Mouse (Mus musculus) megakaryocyte, embryonic 14.5 days (primary cell): ENCODE measurements around the gene Bhlha9. TPM values are rescaled to one million over a fixed set of nuclear protein-coding genes. Genes with fewer than 3 reads are reported as not detected.

Experiments
- H3K27me3 ChIP-seq: replicated peaks from 2 replicates; pipeline ENCODE3; 2012; ENCODE audit warnings: inconsistent platforms
- H3K36me3 ChIP-seq: replicated peaks from 2 replicates; pipeline ENCODE3; 2012; ENCODE audit warnings: low read length, inconsistent platforms, mixed read lengths
- H3K4me1 ChIP-seq: 2 replicates; pipeline ENCODE4 v1.6.1; 2012; ENCODE audit warnings: inconsistent platforms
- H3K4me3 ChIP-seq: replicated peaks from 2 replicates; pipeline ENCODE3; 2012; ENCODE audit warnings: moderate library complexity, mild to moderate bottlenecking, inconsistent platforms
- H3K9me3 ChIP-seq: 2 replicates; pipeline ENCODE4 v1.6.1; 2012; ENCODE audit warnings: inconsistent platforms
- FLI1 ChIP-seq: IDR thresholded peaks from 2 replicates; pipeline ENCODE4 v1.6.1; 2012; ENCODE audit warnings: low read length, inconsistent platforms, mixed read lengths
- GATA1 ChIP-seq: IDR thresholded peaks from 3 replicates; pipeline ENCODE4 v1.6.1; 2012; ENCODE audit warnings: mixed read lengths, low read length, inconsistent platforms, borderline replicate concordance
- polyA plus RNA-seq: library from polyadenylated mRNA; stranded (reverse); fragments of >175 nt; gene quantifications from 2 replicates; pipeline ENCODE4 v1.2.3, GENCODE M21; 2012; ENCODE audit warnings: low replicate concordance; ENCODE audit not compliant: insufficient read depth

Gene Bhlha9
- polyA plus RNA-seq, 1 experiment: not detected

DNA sequence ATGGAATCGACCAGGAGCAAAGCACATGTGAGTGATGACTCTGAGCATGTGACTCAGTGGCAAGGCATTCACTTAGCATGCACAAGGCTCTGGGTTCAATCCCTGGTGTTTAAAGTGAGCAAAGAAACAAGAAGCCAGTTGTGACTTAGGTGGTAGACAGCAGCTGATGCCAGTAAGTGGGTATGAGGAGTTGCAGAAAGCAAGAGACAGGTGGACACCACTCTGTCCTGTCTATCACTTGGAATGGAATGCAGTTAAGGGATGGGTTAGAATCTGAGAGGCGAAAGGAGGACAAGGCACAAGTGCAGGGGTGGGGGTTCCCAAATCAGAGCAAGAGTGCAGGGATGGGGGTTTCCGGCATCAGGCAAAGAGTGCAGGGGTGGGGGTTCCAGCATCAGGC lies 19.8 kb downstream of the Bhlha9 start:
- no peaks in the 10 kb centered on the region for H3K36me3 ChIP-seq
- TF ChIP-seq GATA1 (no peak), FLI1 (no peak)
- no peak overlapping the region for H3K4me3 ChIP-seq
- no peaks in the 10 kb centered on the region for H3K4me1 ChIP-seq
- peaks cover 78% of the 10 kb centered on the region for H3K27me3 ChIP-seq
- peaks cover 8% of the 10 kb centered on the region for H3K9me3 ChIP-seq

DNA sequence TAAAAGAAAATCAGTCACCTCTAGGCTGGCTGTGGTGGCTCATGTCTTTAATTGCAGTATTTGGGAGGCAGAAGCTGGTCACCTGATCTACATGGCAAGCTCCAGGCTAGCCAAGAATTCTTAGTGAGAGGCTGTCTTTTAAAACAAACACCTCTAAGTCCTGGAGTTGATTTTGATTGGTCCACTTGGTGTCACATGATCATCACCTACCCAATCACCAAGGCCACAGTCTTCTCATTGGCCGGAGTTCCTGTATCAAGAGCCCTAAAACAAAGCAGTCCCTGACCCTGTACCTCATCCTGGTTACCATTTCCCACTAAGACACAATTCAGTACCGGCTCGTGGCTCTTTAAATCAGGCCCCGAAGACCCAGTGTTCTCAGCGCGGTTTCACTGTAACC lies 23.5 kb downstream of the Bhlha9 start:
- Histone ChIP-seq H3K4me3 (no peak overlapping the region), H3K4me1 (no peaks in the 10 kb centered on the region), H3K36me3 (no peaks in the 10 kb centered on the region), H3K9me3 (0 out of 2 replicates have a peak, but pooled peaks cover 2% of the 10 kb centered on the region), H3K27me3 (peaks cover 83% of the 10 kb centered on the region)
- no peak for TF ChIP-seq GATA1

DNA sequence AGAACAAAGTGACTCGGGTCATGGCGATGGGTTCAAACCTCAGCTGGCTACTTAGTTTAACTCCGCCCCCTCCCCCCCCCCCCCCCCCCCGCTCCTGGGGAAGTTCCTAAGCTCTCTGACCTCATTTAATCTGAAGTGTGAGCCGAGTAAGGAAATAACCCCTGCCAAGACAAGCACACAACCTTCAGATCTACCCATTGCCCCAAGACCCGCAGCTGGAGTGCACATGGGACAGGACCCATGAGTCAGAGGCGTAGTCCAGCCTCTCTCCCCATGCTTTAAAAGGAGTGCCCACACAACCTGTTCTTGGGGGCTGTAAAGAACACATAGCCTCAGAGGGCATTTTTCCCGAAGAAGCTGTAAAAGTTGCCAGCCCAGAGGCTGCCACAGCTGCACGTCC lies 27.4 kb downstream of the Bhlha9 start:
- Histone ChIP-seq H3K27me3 (peaks cover 84% of the 10 kb centered on the region), H3K36me3 (no peaks in the 10 kb centered on the region), H3K4me3 (no peak overlapping the region), H3K9me3 (no peaks in the 10 kb centered on the region), H3K4me1 (no peaks in the 10 kb centered on the region)
- TF ChIP-seq FLI1 (no peak), GATA1 (no peak)

DNA sequence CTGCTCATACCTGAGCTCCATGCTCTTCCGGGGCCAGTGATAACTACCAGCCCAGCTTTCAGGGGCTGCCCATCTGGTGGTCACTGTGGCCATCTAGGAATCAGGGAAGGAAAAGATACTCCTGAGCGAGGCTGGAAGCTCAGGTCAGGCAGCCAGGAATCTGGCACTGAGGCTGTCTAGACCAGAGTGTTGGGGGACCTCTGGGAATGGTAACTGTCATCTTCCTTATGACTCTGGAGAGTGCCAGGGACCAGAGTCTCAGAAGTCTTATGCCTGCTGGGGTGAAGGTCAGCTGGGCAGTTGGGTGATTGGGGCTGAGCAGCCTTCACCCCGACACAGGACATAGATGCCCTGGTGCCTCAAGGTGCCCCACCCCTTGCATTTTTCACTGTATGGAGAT lies 35.4 kb downstream of the Bhlha9 start:
- H3K9me3 ChIP-seq: peaks cover 15% of the 10 kb centered on the region
- H3K4me3 ChIP-seq: no peak overlapping the region
- H3K4me1 ChIP-seq: peaks cover 5% of the 10 kb centered on the region; the same call in 1 of the 2 replicates
- no peaks in the 10 kb centered on the region for H3K36me3 ChIP-seq
- peaks cover 75% of the 10 kb centered on the region for H3K27me3 ChIP-seq
- TF ChIP-seq GATA1 (no peak), FLI1 (no peak)

DNA sequence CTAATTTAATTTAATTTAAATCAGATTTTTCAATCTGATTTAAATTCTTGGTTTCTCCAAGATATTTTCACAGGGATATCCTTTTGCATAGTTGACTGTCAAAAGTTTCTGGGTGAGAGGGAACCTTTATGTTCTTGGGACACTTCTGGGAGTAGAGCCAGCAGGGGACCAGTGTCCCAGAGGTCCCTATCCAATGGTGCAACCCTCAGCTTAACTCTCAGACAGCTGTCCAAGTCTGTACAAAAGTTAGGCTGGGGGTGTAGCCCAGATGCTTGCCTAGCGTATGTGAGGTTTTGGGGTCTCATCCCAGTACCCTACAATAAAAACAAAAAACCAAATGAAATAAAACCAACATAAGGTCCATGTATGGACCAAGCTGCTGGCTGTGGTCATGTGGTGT lies 35.8 kb downstream of the Bhlha9 start:
- Histone ChIP-seq H3K4me1 (peaks cover 5% of the 10 kb centered on the region; the same call in 1 of the 2 replicates), H3K4me3 (no peak overlapping the region), H3K36me3 (no peaks in the 10 kb centered on the region), H3K9me3 (peaks cover 15% of the 10 kb centered on the region), H3K27me3 (peaks cover 73% of the 10 kb centered on the region)
- TF ChIP-seq GATA1 (no peak), FLI1 (no peak)

DNA sequence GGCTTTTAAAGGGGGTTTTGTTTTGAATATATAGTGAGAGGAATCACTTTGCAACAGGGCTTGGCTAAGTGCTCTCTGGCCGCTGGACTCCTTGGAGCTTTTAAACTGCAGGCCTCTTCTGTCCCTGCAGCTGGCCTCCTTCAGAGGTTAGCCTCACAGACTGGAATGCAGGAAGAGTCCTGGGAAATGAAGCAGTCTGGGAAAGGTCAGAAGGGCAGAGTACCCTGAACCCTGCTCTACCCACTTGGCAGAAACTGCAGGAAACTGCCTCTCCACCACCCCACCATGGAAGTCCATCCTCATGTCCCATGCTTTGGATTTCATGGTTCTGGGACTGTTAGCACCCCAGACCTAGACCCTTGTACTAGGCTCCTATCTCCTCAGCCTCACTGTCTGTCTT lies 36.6 kb downstream of the Bhlha9 start:
- Histone ChIP-seq H3K27me3 (peaks cover 70% of the 10 kb centered on the region), H3K4me3 (no peak overlapping the region), H3K36me3 (no peaks in the 10 kb centered on the region), H3K9me3 (peaks cover 15% of the 10 kb centered on the region), H3K4me1 (peaks cover 5% of the 10 kb centered on the region; the same call in 1 of the 2 replicates)
- TF ChIP-seq FLI1 (no peak), GATA1 (no peak)

DNA sequence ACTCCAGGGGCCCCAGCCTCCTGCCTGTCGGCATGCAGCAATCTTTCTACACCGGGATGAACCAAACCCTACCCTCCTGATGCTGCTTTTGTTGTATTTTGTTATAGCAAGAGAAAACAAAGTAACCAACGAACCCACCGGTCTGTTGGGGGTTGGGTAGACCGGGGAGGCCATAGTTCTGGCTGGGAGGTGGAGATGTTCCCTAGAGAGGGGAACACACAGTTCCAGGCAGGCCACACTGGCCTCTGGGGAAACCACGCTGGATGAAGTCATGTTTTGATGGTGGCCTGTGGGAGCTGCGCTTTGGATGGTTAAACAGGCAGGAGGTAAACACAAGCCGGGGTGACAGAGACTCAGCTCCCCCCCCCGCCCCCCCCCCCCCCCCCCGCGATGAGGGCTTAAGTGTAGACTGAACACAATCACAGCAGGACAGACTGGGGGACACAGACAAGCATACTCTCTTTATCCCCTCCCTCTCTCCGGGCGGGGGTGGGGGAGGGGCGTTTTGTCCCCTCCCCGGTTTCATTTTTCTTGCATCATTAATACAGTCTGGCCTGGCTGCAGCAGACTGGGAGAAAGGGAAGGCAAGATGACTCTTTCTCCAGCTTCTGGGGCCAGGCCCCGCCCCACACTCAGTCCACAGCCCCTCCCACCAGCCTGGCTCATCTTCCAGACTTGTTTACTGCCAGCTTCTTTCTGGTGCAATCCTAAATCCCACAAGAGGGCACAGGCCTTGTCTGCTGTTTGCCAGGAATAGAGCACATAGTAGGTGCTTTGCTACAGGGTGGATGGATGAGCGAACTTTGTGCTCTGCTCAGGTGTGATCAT lies 37.6 kb downstream of the Bhlha9 start:
- peaks cover 68% of the 10 kb centered on the region for H3K27me3 ChIP-seq
- H3K4me3 ChIP-seq: no peak overlapping the region
- H3K9me3 ChIP-seq: peaks cover 15% of the 10 kb centered on the region
- TF ChIP-seq GATA1: no peak
- no peak for TF ChIP-seq FLI1
- H3K4me1 ChIP-seq: peaks cover 5% of the 10 kb centered on the region; the same call in 1 of the 2 replicates
- H3K36me3 ChIP-seq: no peaks in the 10 kb centered on the region

DNA sequence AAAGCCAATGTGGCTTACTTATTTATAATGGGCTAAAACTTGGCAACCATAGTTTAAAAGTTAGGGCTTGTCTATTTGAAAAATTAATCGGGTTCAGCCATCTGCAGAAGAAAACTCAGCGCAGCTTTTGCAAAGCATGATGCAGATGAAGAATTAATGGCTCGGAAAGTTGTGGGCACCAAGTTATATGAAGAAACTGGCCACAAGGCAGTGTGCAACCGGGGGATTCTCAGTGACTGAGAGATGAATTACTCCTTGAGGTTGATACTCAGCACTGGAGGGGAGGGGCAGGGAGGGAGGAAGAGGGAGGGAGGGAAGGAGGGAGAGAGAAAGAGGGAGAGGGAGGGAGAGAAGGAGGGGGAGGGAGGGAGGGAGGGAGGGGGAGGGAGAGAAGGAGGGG lies 44.7 kb downstream of the Bhlha9 start:
- Histone ChIP-seq H3K27me3 (peaks cover 50% of the 10 kb centered on the region), H3K4me1 (peaks cover 12% of the 10 kb centered on the region), H3K4me3 (no peak overlapping the region), H3K36me3 (no peaks in the 10 kb centered on the region), H3K9me3 (no peaks in the 10 kb centered on the region)
- TF ChIP-seq FLI1 (no peak), GATA1 (no peak)

Other genes starting within 250 kb of the Bhlha9 start
- gene Abr, start 50.2 kb upstream of the Bhlha9 start, polyA plus RNA-seq: 6.3 and 8.5 TPM in 2 replicates
- 0.06 TPM in 1 of 2 replicates, not detected in the other for gene Trarg1, start 7.3 kb downstream of the Bhlha9 start, polyA plus RNA-seq
- gene Gosr1, start 91.1 kb downstream of the Bhlha9 start, polyA plus RNA-seq: 1.2 TPM in 1 of 2 replicates, not detected in the other
- gene Cpd, start 174.5 kb downstream of the Bhlha9 start, polyA plus RNA-seq: 0.40 and 1.0 TPM in 2 replicates
- not detected in 2 replicates for gene Tmigd1, start 229.7 kb downstream of the Bhlha9 start, polyA plus RNA-seq